Mouse (Mus musculus) naive thymus-derived CD4-positive, alpha-beta T cell, adult 2 months (primary cell): Measurements from ENCODE around the gene Ccnc.

ENCODE experiments used
- DNase-seq: peaks from one replicate; pipeline ENCODE4 v3.0.0-alpha.2; 2011; ENCODE audit warnings: low read depth

Gene Ccnc

DNA sequence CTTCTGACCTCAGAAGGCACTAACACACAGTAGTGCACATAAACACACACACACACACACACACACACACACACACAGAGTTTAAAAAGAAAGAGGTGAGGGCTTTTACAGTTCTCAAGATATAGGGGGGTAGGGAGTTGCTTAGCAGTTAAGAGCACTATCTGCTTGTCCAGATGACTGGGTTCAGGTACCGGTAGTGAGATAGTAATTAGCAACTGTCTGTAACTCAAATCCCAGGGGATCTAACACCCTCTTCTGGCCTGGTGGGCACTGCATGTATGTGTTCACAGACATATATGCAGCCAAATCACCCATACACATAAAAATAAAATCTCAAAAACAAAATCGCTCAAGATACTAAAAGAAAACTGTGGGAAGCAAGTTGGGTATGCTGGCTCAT is 74.1 kb downstream of the Ccnc start:
- DNase-seq: no peak

DNA sequence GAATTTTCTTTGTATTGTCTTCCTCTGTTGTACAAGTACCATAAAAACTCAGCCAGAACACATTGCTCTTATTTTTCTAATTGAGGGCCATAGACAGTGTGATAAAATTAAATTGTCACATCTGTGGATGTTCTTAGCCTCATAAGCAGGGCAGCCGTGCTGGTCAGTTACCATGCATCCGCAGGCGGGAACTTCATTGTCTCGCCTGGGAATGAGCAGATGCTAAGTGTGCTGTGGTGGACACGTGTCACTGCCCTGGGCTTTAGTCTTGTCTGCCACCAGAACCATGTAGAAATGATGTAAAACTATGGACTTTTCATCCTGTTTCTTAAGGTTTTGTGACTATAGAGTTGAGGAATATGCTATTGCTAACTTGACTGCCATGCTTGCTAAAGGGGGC is 79.7 kb downstream of the Ccnc start:
- no peak for DNase-seq
